Mouse (Mus musculus): ENCODE data around the gene Grin2a.

DNA sequence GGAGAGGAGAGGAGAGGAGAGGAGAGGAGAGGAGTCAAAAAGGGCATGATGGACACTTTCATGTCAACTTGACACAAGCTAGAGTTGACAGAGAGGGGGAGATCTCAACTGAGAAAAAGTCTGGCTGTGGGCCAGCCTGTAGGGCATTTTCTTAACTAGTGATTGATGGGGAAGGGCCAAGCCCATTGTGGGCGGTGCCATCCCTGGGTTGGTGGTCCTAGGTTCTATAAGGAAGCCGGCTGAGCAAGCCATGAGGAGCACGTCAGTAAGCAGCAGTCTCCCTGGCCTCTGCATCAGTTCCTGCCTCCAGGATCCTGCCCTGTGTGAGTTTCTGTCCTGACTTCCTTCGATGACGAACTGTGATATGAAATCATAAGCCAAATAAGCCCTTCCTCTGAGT lies 4.6 kb upstream of the Grin2a start:
- TF ChIP-seq CTCF (IDR thresholded peaks at IDR 0.05; ENCODE audit: low read depth) (no peak), EP300 (IDR thresholded peaks at IDR 0.05; ENCODE audit: low read depth) (no peak)

Data from liver, embryonic 14.5 days (tissue).